Mouse (Mus musculus) forebrain, embryonic 11.5 days (tissue): ENCODE measurements at regions not wholly inside any gene's neighbourhood (a gene's known extent, or its start where the extent isn't known, plus 50 kb on each side); places are given as distances from the start of the nearest gene placed in this dataset.
A peak's percentile ranks its signal among the peaks of the same experiment; 100 is the strongest.

Experiments used
- ATAC-seq: fragments of 200-750 bp; cut with Nextera tagmentation; replicated peaks from 2 replicates; pipeline ENCODE4 v1.8.0; 2017; ENCODE audit warnings: moderate TSS enrichment; ENCODE audit not compliant: low FRiP score
- DNase-seq: peaks from one replicate; pipeline ENCODE4 v3.0.0-alpha.2; 2017; ENCODE audit warnings: low spot score
- H3K27ac ChIP-seq: fragments of 300-500 bp; sonication (generic); 2 replicates; pipeline ENCODE4 v1.5.1; 2014; ENCODE audit warnings: low read depth, low read length
- H3K27me3 ChIP-seq: fragments of 300-500 bp; sonication (generic); 2 replicates; pipeline ENCODE4 v1.6.1; 2014; ENCODE audit warnings: mild to moderate bottlenecking, low read length, mixed read lengths; ENCODE audit not compliant: control insufficient read depth, insufficient read depth
- H3K36me3 ChIP-seq: fragments of 300-500 bp; sonication (generic); 2 replicates; pipeline ENCODE4 v1.6.1; 2014; ENCODE audit warnings: mild to moderate bottlenecking, low read length, moderate library complexity, mixed read lengths; ENCODE audit not compliant: control insufficient read depth, insufficient read depth
- H3K4me1 ChIP-seq: fragments of 300-500 bp; sonication (generic); replicated peaks from 2 replicates; pipeline ENCODE4 v1.6.1; 2014; ENCODE audit warnings: low read length, mixed read lengths; ENCODE audit not compliant: control insufficient read depth, insufficient read depth
- H3K4me2 ChIP-seq: fragments of 300-500 bp; sonication (generic); 2 replicates; pipeline ENCODE4 v1.6.1; 2014; ENCODE audit warnings: low read depth, mild to moderate bottlenecking, low read length, moderate library complexity, mixed read lengths; ENCODE audit not compliant: severe bottlenecking
- H3K4me3 ChIP-seq: fragments of 300-500 bp; sonication (generic); 2 replicates; pipeline ENCODE4 v1.5.1; 2014; ENCODE audit warnings: low read depth, low read length
- H3K9ac ChIP-seq: fragments of 300-500 bp; sonication (generic); 2 replicates; pipeline ENCODE4 v1.6.1; 2014; ENCODE audit warnings: low read length
- H3K9me3 ChIP-seq: fragments of 300-500 bp; sonication (generic); 2 replicates; pipeline ENCODE4 v1.6.1; 2016; ENCODE audit warnings: low read length, mixed read lengths; ENCODE audit not compliant: control insufficient read depth
- WGBS: fragments of 180-500 bp; shearing (Covaris S2); extraction: QIAGEN DNeasy Blood & Tissue Kit; methylation state at CpG from one replicate; pipeline ENCODE4 v1.1.7; 2014; 5-methylcytosine and 5-hydroxymethylcytosine counted together

DNA sequence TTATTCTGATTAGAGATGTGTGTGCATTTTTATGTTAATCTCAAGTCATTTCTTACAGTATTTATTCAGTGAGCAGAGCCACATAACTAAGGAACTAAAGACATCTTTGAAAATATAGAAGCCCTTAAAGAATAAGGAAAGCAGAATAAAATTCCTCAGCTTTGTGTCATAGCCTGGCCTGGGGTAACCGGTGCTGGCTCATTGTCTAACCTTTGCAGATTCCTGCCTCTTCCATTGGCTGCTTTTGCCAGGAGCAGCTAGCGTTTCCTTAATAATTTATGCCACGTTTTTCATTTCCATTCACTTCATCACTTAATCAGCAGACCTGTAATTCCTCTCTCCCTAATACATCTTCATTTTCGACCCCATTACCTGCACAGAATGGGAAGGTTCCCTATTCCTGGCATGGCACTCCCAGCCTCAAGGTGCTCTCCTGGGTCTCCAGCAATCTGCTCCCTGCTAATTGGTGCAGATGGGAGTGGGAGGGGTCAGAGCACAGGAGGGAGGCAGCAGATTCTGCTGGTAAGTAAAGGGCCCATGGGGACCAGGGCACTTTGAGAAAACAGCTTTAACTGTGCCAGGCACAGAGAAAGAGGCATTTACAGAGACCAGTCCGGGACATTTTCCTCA, 413.1 kb downstream of the Stim2 start:
- Histone ChIP-seq H3K4me2 (no peak overlapping the region), H3K4me3 (no peak overlapping the region), H3K4me1 (no peaks in the 10 kb centered on the region), H3K9ac (no peak overlapping the region), H3K36me3 (no peaks in the 10 kb centered on the region), H3K27ac (no peak overlapping the region), H3K27me3 (no peaks in the 10 kb centered on the region), H3K9me3 (no peaks in the 10 kb centered on the region)
- DNase-seq: no peak
- WGBS: 58% methylated on average over 5 of the region's 5 CpGs
- 0 out of 2 replicates have a peak, but pooled peaks have one; percentile 36 for ATAC-seq

DNA sequence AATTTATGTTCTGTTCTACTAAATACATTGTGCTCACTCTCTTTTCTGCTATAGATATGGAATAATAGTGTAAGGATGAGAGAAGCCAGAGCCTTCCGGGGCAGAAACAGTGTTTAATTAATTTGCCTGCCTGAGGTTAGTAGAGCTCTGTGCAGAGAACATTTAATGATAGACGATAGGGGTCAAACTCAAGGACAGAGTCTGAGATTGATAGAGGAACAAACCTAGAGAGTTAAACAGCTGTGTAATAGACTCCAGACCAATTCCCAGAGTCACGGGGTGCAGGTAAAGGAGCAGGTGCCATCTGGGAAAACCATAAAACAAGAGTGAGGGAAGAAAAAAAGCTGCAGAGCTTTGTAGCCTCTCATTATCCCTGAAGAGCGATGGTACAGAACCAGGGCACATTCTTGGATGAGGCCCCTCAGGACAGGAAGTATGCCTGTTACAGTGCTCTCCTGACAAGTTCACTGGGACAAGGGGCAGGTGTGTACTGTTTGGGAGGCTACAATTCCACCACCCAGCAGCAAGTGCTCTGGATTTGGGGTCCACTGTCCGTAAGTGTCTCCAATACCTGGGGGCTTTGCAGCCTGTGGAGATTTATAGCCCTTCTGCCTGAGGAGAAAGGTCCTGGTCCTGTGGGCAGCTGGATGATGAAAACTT, 421.6 kb downstream of the Stim2 start:
- Histone ChIP-seq H3K4me2 (no peak overlapping the region), H3K9me3 (no peaks in the 10 kb centered on the region), H3K27me3 (no peaks in the 10 kb centered on the region), H3K27ac (no peak overlapping the region), H3K4me1 (no peaks in the 10 kb centered on the region), H3K36me3 (no peaks in the 10 kb centered on the region), H3K4me3 (no peak overlapping the region), H3K9ac (no peak overlapping the region)
- ATAC-seq: no peak
- WGBS: 80% methylated on average over 5 of the region's 5 CpGs
- no peak for DNase-seq

DNA sequence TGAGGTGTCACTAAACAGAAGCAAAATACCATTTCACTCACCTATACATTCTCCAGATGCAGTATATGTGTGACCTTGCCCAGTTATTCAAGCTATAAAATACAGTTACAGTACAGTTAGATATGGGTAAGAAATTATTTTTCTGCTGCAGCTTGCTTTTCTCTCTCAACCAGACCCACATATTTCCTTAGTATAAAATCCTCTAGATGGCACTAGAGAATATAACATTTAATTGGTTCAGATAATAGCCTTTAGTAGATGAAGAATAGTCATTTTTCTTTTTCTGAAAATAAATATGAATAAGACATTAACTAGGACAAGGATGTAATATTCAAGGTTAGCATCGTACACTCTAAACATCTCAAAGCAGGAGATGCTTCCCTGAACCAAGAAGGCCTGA, 441.0 kb downstream of the Stim2 start:
- Histone ChIP-seq H3K9me3 (no peaks in the 10 kb centered on the region), H3K27me3 (no peaks in the 10 kb centered on the region), H3K4me3 (no peak overlapping the region), H3K27ac (no peak overlapping the region), H3K4me1 (no peaks in the 10 kb centered on the region), H3K4me2 (no peak overlapping the region), H3K36me3 (no peaks in the 10 kb centered on the region), H3K9ac (no peak overlapping the region)
- WGBS: 86% methylated on average over 1 of the region's 1 CpGs
- DNase-seq (no peak), ATAC-seq (no peak)

DNA sequence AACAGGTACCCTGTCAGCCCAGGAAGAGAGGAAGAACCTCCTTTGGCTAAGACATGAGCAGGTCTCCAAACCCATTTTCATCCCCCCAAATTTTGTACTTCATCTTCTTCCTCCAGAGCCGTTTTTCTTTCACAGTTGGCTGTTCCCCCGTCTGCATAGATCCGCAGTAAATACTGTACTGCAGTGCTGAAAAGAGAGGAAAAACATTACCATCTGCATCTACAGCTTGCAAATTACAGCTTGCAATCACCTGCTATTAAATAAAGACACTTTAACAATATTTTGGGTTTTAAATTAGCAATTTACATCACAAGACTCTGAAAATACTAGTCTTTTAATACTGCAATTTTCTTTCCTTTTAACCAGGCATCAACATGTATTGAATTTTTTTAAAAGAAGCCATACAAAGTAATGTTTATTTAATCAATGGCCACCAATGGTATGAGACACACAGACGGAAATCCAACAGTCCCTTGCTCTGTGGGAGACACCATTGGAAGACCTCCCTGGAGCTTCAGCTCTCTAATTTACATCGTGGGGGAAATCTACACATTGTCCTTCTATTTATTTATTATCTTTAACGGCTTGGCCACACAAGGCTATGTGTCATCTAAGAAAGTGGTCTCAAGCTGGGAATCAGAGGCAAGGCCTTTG, 442.6 kb downstream of the Stim2 start:
- Histone ChIP-seq H3K27ac (no peak overlapping the region), H3K4me1 (no peaks in the 10 kb centered on the region), H3K27me3 (no peaks in the 10 kb centered on the region), H3K9me3 (no peaks in the 10 kb centered on the region), H3K36me3 (no peaks in the 10 kb centered on the region), H3K4me3 (no peak overlapping the region), H3K9ac (no peak overlapping the region), H3K4me2 (no peak overlapping the region)
- DNase-seq (no peak), ATAC-seq (no peak)
- 63% methylated on average over 6 of the region's 6 CpGs for WGBS

DNA sequence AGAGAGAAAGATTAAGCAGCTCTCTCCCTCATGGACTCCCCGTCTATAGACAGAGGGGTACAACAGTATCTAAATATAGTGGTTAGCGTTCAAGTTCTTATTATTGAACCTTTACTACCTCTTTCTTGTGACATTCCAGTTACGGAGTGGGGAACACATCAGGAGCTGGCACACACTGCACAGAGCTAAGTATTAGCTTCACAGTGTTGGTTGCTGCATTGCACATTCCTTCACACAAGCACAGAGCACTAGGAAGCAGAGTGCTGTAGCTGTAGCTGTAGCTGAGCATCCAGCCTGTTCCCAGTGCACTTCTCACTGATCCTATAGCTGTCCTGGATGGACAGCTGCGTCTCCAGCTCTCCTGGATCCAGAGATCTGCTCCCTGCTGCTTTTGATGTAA, 443.3 kb downstream of the Stim2 start:
- DNase-seq (no peak), ATAC-seq (no peak)
- H3K4me3 ChIP-seq: no peak overlapping the region
- H3K27ac ChIP-seq: no peak overlapping the region
- H3K4me2 ChIP-seq: no peak overlapping the region
- no peaks in the 10 kb centered on the region for H3K4me1 ChIP-seq
- 67% methylated on average over 4 of the region's 4 CpGs for WGBS
- H3K9me3 ChIP-seq: no peaks in the 10 kb centered on the region
- no peaks in the 10 kb centered on the region for H3K36me3 ChIP-seq
- no peak overlapping the region for H3K9ac ChIP-seq
- no peaks in the 10 kb centered on the region for H3K27me3 ChIP-seq

DNA sequence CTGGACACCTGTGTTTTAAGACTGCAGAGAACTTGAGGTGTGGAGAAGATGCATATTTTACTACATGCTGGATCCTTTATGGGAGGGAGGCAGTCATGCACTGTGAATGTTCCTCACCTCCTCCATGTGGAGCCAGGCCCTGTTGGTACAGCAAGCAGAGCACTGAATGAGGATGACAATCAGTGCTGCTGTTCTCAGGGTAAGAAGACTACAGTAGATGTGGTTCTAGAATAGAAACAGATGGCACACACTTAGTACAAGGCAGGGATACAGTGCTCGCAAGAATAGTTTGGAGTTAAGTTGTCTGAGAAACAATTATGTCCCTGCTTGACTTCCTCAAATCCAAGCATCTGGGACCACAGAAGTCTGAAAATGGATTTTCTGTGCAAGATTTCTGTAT, 485.6 kb downstream of the Stim2 start:
- Histone ChIP-seq H3K27me3 (no peaks in the 10 kb centered on the region), H3K4me3 (no peak overlapping the region), H3K27ac (no peak overlapping the region), H3K9ac (no peak overlapping the region), H3K9me3 (no peaks in the 10 kb centered on the region), H3K36me3 (no peaks in the 10 kb centered on the region), H3K4me2 (no peak overlapping the region), H3K4me1 (no peaks in the 10 kb centered on the region)
- ATAC-seq (no peak), DNase-seq (no peak)
- 91% methylated on average over 1 of the region's 1 CpGs for WGBS
